Mouse (Mus musculus): ENCODE data around the gene Lrp6. TPM values are rescaled to one million over a fixed set of nuclear protein-coding genes. Genes with fewer than 3 reads are reported as not detected.

The Lrp6 gene
- polyA plus RNA-seq, 1 experiment: 0.21 TPM

DNA sequence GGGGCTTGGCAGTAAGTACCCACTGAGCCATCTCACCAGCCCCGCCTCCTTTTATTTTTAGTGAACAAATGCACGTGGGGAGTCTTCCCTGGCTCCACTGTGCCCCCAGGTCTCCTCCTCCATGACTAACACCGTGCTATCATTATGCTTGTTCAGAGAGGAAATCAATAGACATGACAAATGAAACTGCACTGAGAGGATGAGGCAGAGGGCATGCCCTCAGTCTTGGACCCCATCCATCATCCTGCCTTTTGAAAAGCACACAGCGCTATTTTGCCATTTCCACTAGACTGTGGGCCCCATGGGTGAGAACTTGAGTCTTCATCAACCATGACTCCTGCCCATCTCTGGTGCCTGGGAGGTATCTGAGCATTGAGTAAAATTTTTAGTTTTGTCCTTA is 135.2 kb downstream of the Lrp6 start:
- no peaks in the 10 kb centered on the region for H3K36me3 ChIP-seq (ENCODE audit: control insufficient read depth)
- no peak overlapping the region for H3K4me3 ChIP-seq (replicated peaks)
- peaks cover 15% of the 10 kb centered on the region for H3K4me1 ChIP-seq (ENCODE audit: control insufficient read depth)
- no peaks in the 10 kb centered on the region for H3K27me3 ChIP-seq (ENCODE audit: control insufficient read depth)
- TF ChIP-seq TAL1 (IDR thresholded peaks at IDR 0.05; ENCODE audit: low read length) (no peak), GATA1 (IDR thresholded peaks at IDR 0.05; ENCODE audit: low read length) (no peak)
- H3K9me3 ChIP-seq (ENCODE audit: control insufficient read depth, low read length): no peaks in the 10 kb centered on the region; the same call in 1 of the 2 replicates

GRCm38 (mm10) chr6:134430161-134430799 is 136.5 kb downstream of the Lrp6 start:
- H3K27me3 ChIP-seq (ENCODE audit: control insufficient read depth): no peaks in the 10 kb centered on the region
- H3K36me3 ChIP-seq (ENCODE audit: control insufficient read depth): no peaks in the 10 kb centered on the region
- H3K4me3 ChIP-seq (replicated peaks): no peak overlapping the region
- no peaks in the 10 kb centered on the region; the same call in 1 of the 2 replicates for H3K9me3 ChIP-seq (ENCODE audit: control insufficient read depth, low read length)
- no peak for TF ChIP-seq TAL1 (IDR thresholded peaks at IDR 0.05; ENCODE audit: low read length)
- no peak for TF ChIP-seq GATA1 (IDR thresholded peaks at IDR 0.05; ENCODE audit: low read length)
- peaks cover 11% of the 10 kb centered on the region for H3K4me1 ChIP-seq (ENCODE audit: control insufficient read depth)

DNA sequence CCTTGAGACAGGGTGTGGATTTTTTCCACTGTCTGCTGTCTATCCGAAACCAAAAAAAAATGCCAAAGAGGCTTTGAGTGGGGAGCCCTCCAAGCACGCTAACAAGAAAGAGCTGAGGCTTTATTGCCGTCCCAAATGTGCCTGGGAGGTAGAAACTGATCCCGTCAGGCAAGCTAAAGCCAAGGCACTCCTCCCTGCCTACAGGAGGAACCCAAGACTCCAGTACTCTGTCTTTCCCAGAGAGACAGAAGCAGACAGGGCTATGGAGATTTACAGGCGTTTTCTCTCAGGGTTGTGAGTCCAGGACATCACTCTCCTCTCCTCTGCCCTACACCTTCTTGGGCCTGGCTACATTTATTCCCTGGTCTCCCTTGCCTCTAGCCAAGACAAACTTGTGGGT is 138.3 kb downstream of the Lrp6 start:
- H3K4me3 ChIP-seq (replicated peaks): no peak overlapping the region
- no peak for TF ChIP-seq GATA1 (IDR thresholded peaks at IDR 0.05; ENCODE audit: low read length)
- TF ChIP-seq TAL1 (IDR thresholded peaks at IDR 0.05; ENCODE audit: low read length): no peak
- no peaks in the 10 kb centered on the region for H3K4me1 ChIP-seq (ENCODE audit: control insufficient read depth)
- no peaks in the 10 kb centered on the region for H3K27me3 ChIP-seq (ENCODE audit: control insufficient read depth)
- no peaks in the 10 kb centered on the region; the same call in 1 of the 2 replicates for H3K9me3 ChIP-seq (ENCODE audit: control insufficient read depth, low read length)
- H3K36me3 ChIP-seq (ENCODE audit: control insufficient read depth): no peaks in the 10 kb centered on the region

DNA sequence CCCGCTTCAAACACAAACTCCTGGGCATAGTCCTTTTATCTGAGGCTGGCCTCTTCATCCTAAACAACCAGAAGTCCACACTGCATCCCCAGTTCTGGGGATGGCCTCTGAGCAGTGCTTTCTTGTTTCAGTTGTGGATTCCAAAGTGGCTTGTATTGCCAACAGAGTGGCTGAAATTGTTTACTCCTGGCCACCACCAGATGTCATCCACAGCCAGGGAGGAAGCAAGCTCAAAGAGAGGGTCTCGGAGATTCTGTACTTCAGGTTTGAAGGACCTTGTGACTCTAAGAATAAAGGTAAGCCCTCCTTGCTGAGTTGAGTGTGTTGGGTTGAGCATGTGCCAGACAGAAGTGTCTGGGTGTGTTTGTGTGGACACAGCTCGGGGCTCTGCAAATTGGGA is 139.6 kb downstream of the Lrp6 start:
- no peaks in the 10 kb centered on the region for H3K36me3 ChIP-seq (ENCODE audit: control insufficient read depth)

GRCm38 (mm10) chr6:134425216-134425717 is 141.5 kb downstream of the Lrp6 start:
- no peaks in the 10 kb centered on the region for H3K4me1 ChIP-seq (ENCODE audit: control insufficient read depth)
- H3K27me3 ChIP-seq (ENCODE audit: control insufficient read depth): no peaks in the 10 kb centered on the region
- no peak for TF ChIP-seq GATA1 (IDR thresholded peaks at IDR 0.05; ENCODE audit: low read length)
- TF ChIP-seq TAL1 (IDR thresholded peaks at IDR 0.05; ENCODE audit: low read length): no peak
- H3K9me3 ChIP-seq (ENCODE audit: control insufficient read depth, low read length): no peaks in the 10 kb centered on the region; the same call in 1 of the 2 replicates
- H3K4me3 ChIP-seq (replicated peaks): no peak overlapping the region
- no peaks in the 10 kb centered on the region for H3K36me3 ChIP-seq (ENCODE audit: control insufficient read depth)

More for the DNA sequence above, 139.6 kb downstream of the Lrp6 start:
- no peak for TF ChIP-seq TAL1 (IDR thresholded peaks at IDR 0.05; ENCODE audit: low read length)
- no peak for TF ChIP-seq GATA1 (IDR thresholded peaks at IDR 0.05; ENCODE audit: low read length)
- no peaks in the 10 kb centered on the region; the same call in 1 of the 2 replicates for H3K9me3 ChIP-seq (ENCODE audit: control insufficient read depth, low read length)
- no peak overlapping the region for H3K4me3 ChIP-seq (replicated peaks)
- no peaks in the 10 kb centered on the region for H3K4me1 ChIP-seq (ENCODE audit: control insufficient read depth)
- H3K27me3 ChIP-seq (ENCODE audit: control insufficient read depth): no peaks in the 10 kb centered on the region

DNA sequence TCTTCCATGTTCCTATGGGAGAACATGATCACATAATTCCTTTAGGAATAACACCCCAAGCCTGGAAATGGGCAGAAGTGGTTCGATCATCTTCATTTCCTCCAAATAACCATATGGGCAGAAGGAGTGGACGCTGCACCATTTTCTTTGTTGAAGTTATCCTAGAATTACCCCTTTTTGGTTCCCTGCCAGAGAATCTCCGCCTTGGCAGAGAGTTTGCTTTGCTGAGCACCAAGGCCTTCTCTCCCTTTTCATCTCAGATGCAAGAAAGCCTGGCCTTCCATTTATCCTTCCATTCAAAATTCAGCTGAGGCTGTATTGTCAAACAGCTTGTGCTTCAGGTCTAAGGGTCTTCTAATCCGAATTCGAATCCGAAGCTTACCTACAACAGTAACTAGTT is 144.8 kb downstream of the Lrp6 start:
- no peaks in the 10 kb centered on the region for H3K9me3 ChIP-seq (ENCODE audit: control insufficient read depth, low read length)
- TF ChIP-seq GATA1 (IDR thresholded peaks at IDR 0.05; ENCODE audit: low read length) (no peak), TAL1 (IDR thresholded peaks at IDR 0.05; ENCODE audit: low read length) (no peak)
- H3K4me1 ChIP-seq (ENCODE audit: control insufficient read depth): no peaks in the 10 kb centered on the region
- H3K4me3 ChIP-seq (replicated peaks): no peak overlapping the region
- H3K36me3 ChIP-seq (ENCODE audit: control insufficient read depth): no peaks in the 10 kb centered on the region
- H3K27me3 ChIP-seq (ENCODE audit: control insufficient read depth): no peaks in the 10 kb centered on the region; the same call in 1 of the 2 replicates

DNA sequence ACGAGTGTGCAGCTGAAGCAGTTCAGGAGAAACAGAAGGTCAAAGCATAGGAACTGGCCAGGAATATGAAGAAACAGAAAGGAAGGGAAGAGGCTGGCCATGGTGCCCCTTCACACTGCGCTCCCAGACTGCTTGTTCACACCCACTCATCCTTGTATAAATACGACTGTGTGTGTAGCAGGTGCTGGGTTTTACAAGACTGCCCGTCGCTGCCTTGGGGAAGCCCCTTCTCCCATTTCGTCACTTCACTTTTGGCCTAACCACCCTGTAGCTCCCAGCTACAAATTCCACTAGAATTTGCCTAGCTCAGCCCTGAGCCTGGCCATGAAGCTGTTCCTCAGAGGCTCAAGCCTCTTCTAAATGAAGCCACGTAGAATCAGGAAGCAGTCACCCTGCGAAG is 146.4 kb downstream of the Lrp6 start:
- no peaks in the 10 kb centered on the region; the same call in 1 of the 2 replicates for H3K27me3 ChIP-seq (ENCODE audit: control insufficient read depth)

DNA sequence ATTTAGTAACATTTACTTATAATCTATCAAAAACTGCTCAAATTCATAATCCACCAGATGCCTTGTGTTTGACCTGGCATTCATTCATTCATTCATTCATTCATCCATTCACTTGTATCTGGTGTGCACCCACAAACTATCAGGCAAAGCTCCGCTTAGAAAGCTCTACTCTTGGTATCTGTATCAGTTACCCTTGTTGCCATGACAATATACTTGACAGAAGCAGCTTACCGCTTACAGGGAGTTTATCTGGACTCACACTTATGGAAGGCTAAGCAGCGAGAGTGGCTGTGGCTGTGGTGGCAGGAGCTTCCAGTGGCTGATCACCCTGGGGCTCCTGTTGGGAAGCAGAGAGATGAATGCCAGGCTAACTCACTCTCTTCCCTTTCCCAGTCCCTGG is 148.9 kb downstream of the Lrp6 start:
- H3K27me3 ChIP-seq (ENCODE audit: control insufficient read depth): no peaks in the 10 kb centered on the region; the same call in 1 of the 2 replicates
- no peak for TF ChIP-seq TAL1 (IDR thresholded peaks at IDR 0.05; ENCODE audit: low read length)
- TF ChIP-seq GATA1 (IDR thresholded peaks at IDR 0.05; ENCODE audit: low read length): no peak
- H3K4me3 ChIP-seq (replicated peaks): no peak overlapping the region
- no peaks in the 10 kb centered on the region for H3K4me1 ChIP-seq (ENCODE audit: control insufficient read depth)
- H3K9me3 ChIP-seq (ENCODE audit: control insufficient read depth, low read length): no peaks in the 10 kb centered on the region
- H3K36me3 ChIP-seq (ENCODE audit: control insufficient read depth): no peaks in the 10 kb centered on the region

More for the DNA sequence above, 146.4 kb downstream of the Lrp6 start:
- H3K36me3 ChIP-seq (ENCODE audit: control insufficient read depth): no peaks in the 10 kb centered on the region
- TF ChIP-seq TAL1 (IDR thresholded peaks at IDR 0.05; ENCODE audit: low read length) (no peak), GATA1 (IDR thresholded peaks at IDR 0.05; ENCODE audit: low read length) (no peak)
- H3K4me3 ChIP-seq (replicated peaks): no peak overlapping the region
- no peaks in the 10 kb centered on the region for H3K9me3 ChIP-seq (ENCODE audit: control insufficient read depth, low read length)
- no peaks in the 10 kb centered on the region for H3K4me1 ChIP-seq (ENCODE audit: control insufficient read depth)

DNA sequence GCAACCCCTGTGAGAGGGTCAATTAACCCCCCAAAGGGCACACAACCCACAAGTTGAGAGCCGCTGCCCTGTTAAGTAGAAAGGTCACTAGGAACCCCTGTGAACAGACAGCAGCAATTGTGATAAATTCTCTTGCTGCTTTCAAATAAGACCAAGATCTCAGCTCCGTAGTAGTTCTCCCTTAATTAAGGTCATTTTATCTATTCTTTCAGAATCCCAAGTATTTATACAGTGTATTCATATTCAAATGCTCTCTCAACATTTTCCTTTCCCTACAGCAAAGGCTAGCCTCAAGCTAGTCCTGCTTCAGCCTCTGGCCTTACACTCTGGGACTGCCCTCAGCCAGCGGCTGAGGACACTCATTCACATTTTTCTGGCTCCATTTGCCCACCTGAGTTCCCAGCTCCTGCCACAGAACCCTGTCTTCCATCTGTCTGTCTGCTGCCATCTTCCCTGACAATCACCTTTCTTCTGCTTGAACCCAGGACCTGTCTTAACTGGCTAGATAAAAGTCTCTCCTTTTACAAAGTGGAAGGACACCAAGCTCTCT is 150.1 kb downstream of the Lrp6 start:
- Histone ChIP-seq H3K36me3 (ENCODE audit: control insufficient read depth) (no peaks in the 10 kb centered on the region), H3K4me1 (ENCODE audit: control insufficient read depth) (no peaks in the 10 kb centered on the region), H3K27me3 (ENCODE audit: control insufficient read depth) (no peaks in the 10 kb centered on the region; the same call in 1 of the 2 replicates), H3K9me3 (ENCODE audit: control insufficient read depth, low read length) (no peaks in the 10 kb centered on the region), H3K4me3 (replicated peaks) (no peak overlapping the region)
- TF ChIP-seq TAL1 (IDR thresholded peaks at IDR 0.05; ENCODE audit: low read length) (no peak), GATA1 (IDR thresholded peaks at IDR 0.05; ENCODE audit: low read length) (no peak)

All from erythroblast, embryonic 14.5 days (primary cell).